In genomic region chr11:118890992-118891398, GRCm38 (mm10) we compare ENCODE assay signal across 17 mouse cellular contexts. TPM values are rescaled to one million over a fixed set of nuclear protein-coding genes. Genes with fewer than 3 reads are reported as not detected.
DNase-seq lines count a peak whose midpoint lies in the region; ATAC-seq and TF ChIP-seq lines count a peak whose summit lies in the region.
"Had no signal": no experiment of that assay in that cellular context is flagged by ENCODE, and none has a peak within 500 bp of the region (broad histone marks: within the 10 kb centered on the region; RNA-seq: fewer than 3 reads in every experiment).

No protein-coding gene starts in this region.

- H3K9me3 ChIP-seq in forebrain, postnatal 0 days (ENCODE audit: low read length), result no peaks in the 10 kb centered on the region
- H3K9me3 ChIP-seq in midbrain, embryonic 10.5 days (replicated peaks), result no peaks in the 10 kb centered on the region
- H3K9me3 ChIP-seq in neural tube, embryonic 13.5 days, result no peaks in the 10 kb centered on the region
- H3K9me3 ChIP-seq: limb, embryonic 10.5 days had no signal

- peak; percentile 20 for ATAC-seq in forebrain, postnatal 0 days
- ATAC-seq in neural tube, embryonic 13.5 days (ENCODE audit: low read depth), result peak; percentile 41; the same call in 1 of the 2 replicates
- ATAC-seq: intestine, postnatal 0 days; lung, postnatal 0 days had no signal

- no peak overlapping the region for H3K9ac ChIP-seq in forebrain, postnatal 0 days
- no peak overlapping the region for H3K9ac ChIP-seq in neural tube, embryonic 13.5 days
- H3K9ac ChIP-seq: liver, embryonic 14.5 days had no signal

- H3K4me3 ChIP-seq in layer of hippocampus, adult 2 months, result no peak overlapping the region
- H3K4me3 ChIP-seq in forebrain, postnatal 0 days (ENCODE audit: low read depth, low read length), result no peak overlapping the region
- no peak overlapping the region for H3K4me3 ChIP-seq in midbrain, embryonic 10.5 days
- H3K4me3 ChIP-seq in neural tube, embryonic 13.5 days, result no peak overlapping the region
- H3K4me3 ChIP-seq: gastrocnemius, adult 2 months; limb, embryonic 10.5 days had no signal

- no peaks in the 10 kb centered on the region for H3K27me3 ChIP-seq in forebrain, postnatal 0 days (ENCODE audit: insufficient read depth, low read length)
- peaks cover 23% of the 10 kb centered on the region for H3K27me3 ChIP-seq in midbrain, embryonic 10.5 days (ENCODE audit: low read depth, poor library complexity, severe bottlenecking)
- H3K27me3 ChIP-seq in neural tube, embryonic 13.5 days, result no peaks in the 10 kb centered on the region

- peaks cover 8% of the 10 kb centered on the region; the same call in 1 of the 2 replicates for H3K4me1 ChIP-seq in forebrain, postnatal 0 days (ENCODE audit: insufficient read depth)
- peaks cover 47% of the 10 kb centered on the region for H3K4me1 ChIP-seq in midbrain, embryonic 10.5 days
- H3K4me1 ChIP-seq in neural tube, embryonic 13.5 days (replicated peaks), result peaks cover 51% of the 10 kb centered on the region

- TF ChIP-seq CTCF in layer of hippocampus, adult 2 months (conservative IDR thresholded peaks at IDR 0.05), result no peak
- TF ChIP-seq CTCF in forebrain, postnatal 0 days (IDR thresholded peaks at IDR 0.05; ENCODE audit: low read depth), result no peak

- H3K36me3 ChIP-seq in forebrain, postnatal 0 days (ENCODE audit: insufficient read depth), result no peaks in the 10 kb centered on the region
- H3K36me3 ChIP-seq in midbrain, embryonic 10.5 days, result no peaks in the 10 kb centered on the region
- H3K36me3 ChIP-seq in neural tube, embryonic 13.5 days, result no peaks in the 10 kb centered on the region
- H3K36me3 ChIP-seq: limb, embryonic 10.5 days had no signal

- DNase-seq in layer of hippocampus, adult 2 months (ENCODE audit: low spot score in 2 of 2), result no peak
- no peak for DNase-seq in layer of hippocampus, postnatal 36 days
- DNase-seq in forebrain, postnatal 0 days, result peak; percentile 51
- DNase-seq in midbrain, embryonic 10.5 days (ENCODE audit: low spot score), result peak; percentile 39
- no peak for DNase-seq in gastrocnemius, postnatal 10 days
- no peak for DNase-seq in heart, adult 8-10 months (ENCODE audit: low spot score)
- no peak for DNase-seq in frontal cortex, postnatal 14 days (ENCODE audit: low spot score in 2 of 2)
- DNase-seq: gastrocnemius, adult 2 months; heart, postnatal 36 days; kidney, postnatal 14 days had no signal

- H3K4me2 ChIP-seq in forebrain, postnatal 0 days (ENCODE audit: low read depth), result no peak overlapping the region
- H3K4me2 ChIP-seq in neural tube, embryonic 13.5 days, result no peak overlapping the region; the same call in 1 of the 2 replicates

- peak overlapping the region; percentile 69 for H3K27ac ChIP-seq in layer of hippocampus, adult 2 months
- peak overlapping the region; percentile 64 for H3K27ac ChIP-seq in forebrain, postnatal 0 days (ENCODE audit: low read depth, low read length)
- peak overlapping the region; percentile 75 for H3K27ac ChIP-seq in midbrain, embryonic 10.5 days (replicated peaks)
- peak overlapping the region; percentile 77 for H3K27ac ChIP-seq in neural tube, embryonic 13.5 days (replicated peaks)
- H3K27ac ChIP-seq: gastrocnemius, adult 2 months; limb, embryonic 10.5 days; liver, embryonic 14.5 days had no signal

- 36% methylated on average over 16 of the region's 16 CpGs for WGBS in forebrain, postnatal 0 days
- 44% methylated on average over 16 of the region's 16 CpGs for WGBS in midbrain, embryonic 10.5 days
- WGBS in neural tube, embryonic 13.5 days, result 41% methylated on average over 16 of the region's 16 CpGs

RNA-seq across cellular contexts. Expression of gene Rbfox3, which starts 20.4 kb away (rescaled TPM):
- total RNA-seq in layer of hippocampus, adult 2 months (2021), result 100 to 1,000 TPM; 276 to 303 TPM
- total RNA-seq in layer of hippocampus, postnatal 36 days (2021), result 100 to 1,000 TPM; 266 to 269 TPM
- 37.3 and 43.7 TPM in 2 replicates for total RNA-seq in forebrain, postnatal 0 days (2014; rRNA removed)
- polyA plus RNA-seq in forebrain, postnatal 0 days (2015; fragmentation: Nextera tagmentation; extraction: Ambion mirVana), result 72.7 and 82.3 TPM in 2 replicates
- 7.6 and 8.3 TPM in 2 replicates for polyA plus RNA-seq in midbrain, embryonic 10.5 days (2016; fragmentation: Nextera tagmentation; extraction: Ambion mirVana)
- polyA plus RNA-seq in neural tube, embryonic 13.5 days (2015; fragmentation: Nextera tagmentation; extraction: Ambion mirVana), result 69.4 and 71.2 TPM in 2 replicates
- total RNA-seq in gastrocnemius, postnatal 10 days (2021), result under 1 TPM; 0.26 to 0.63 TPM
- total RNA-seq in heart, adult 8-10 months (2022), result under 1 TPM in 3 of 4 experiments, not detected in 1; 0.14 to 0.19 (median 0.16) TPM
- total RNA-seq: megakaryocyte, adult 5-6 weeks had no signal
- polyA plus RNA-seq: C2C12 had no signal

Comparison
In these comparisons a context has a peak if more than half of its experiments do, and no peak if none do; other contexts are left out.
1. DNase-seq: peak in forebrain, postnatal 0 days (single experiment) and midbrain, embryonic 10.5 days (single experiment); none in layer of hippocampus, adult 2 months (0 of 2), layer of hippocampus, postnatal 36 days (0 of 2), gastrocnemius, postnatal 10 days (single experiment), heart, adult 8-10 months (single experiment) and frontal cortex, postnatal 14 days (0 of 2).
2. RNA of gene Rbfox3, which starts 20.4 kb away (total RNA-seq): 276 to 303 TPM in layer of hippocampus, adult 2 months, 266 to 269 TPM in layer of hippocampus, postnatal 36 days and 37.3 to 43.7 TPM in forebrain, postnatal 0 days; 0.26 to 0.63 TPM in gastrocnemius, postnatal 10 days and 0.14 to 0.19 TPM in heart, adult 8-10 months; every median in the first group is over 10 times any median in the second.
3. Peak in every context shown above with its lines, with median percentiles within 50 percentile points of each other: H3K27ac ChIP-seq.